Mouse (Mus musculus): ENCODE results near the gene Ccdc62. TPM values are rescaled to one million over a fixed set of nuclear protein-coding genes. Genes with fewer than 3 reads are reported as not detected.

The Ccdc62 gene
- polyA plus RNA-seq (2012; rRNA removed): 6.4 and 7.0 TPM in 2 replicates

GRCm38 (mm10) chr5:123930508-123930989 is at the start of gene Ccdc62:
Ccdc62 (plus strand) TSS chr5:123930679.

DNA sequence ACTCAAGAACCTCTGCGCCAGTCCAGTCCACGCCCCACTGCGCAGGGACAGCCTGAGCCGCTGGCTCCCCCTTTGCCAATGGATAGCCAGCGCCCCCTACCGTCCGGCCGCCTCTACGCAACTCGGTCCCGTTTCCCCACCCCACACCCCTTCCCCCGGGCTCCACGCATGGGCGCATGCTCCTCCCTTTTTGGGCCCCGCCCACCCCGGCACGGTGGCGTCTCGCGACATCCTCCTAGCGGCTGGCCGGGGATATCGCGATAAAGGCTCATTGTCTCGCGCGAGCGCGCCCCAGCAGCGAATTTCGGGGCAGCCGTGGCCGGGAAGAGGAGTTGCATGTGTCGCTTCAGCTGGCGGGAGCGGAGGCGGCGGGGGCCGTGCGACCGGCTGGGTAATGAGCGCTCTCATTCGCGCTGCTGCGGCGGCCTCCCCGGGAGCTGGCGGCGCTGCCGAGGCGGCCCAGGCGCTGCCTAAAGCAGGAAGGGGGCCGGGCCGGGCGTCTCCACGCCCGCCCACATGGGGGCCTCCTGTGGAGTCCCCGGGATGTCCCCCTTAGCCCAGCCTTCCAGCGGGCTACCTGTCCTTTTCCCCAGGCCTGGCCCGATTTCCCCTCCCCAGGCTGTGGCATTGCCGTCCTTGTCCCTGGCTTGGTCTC is 23.4 kb upstream of the Ccdc62 start, which contains the start of gene Denr:
TSS of gene Denr (plus strand) at position 200 of the 655 bp plus-strand sequence.

GRCm38 (mm10) chr5:123927118-123927517 is 3.4 kb upstream of the Ccdc62 start, which contains the start of gene Gm43518:
Gm43518 (plus strand) TSS chr5:123927418.

DNA sequence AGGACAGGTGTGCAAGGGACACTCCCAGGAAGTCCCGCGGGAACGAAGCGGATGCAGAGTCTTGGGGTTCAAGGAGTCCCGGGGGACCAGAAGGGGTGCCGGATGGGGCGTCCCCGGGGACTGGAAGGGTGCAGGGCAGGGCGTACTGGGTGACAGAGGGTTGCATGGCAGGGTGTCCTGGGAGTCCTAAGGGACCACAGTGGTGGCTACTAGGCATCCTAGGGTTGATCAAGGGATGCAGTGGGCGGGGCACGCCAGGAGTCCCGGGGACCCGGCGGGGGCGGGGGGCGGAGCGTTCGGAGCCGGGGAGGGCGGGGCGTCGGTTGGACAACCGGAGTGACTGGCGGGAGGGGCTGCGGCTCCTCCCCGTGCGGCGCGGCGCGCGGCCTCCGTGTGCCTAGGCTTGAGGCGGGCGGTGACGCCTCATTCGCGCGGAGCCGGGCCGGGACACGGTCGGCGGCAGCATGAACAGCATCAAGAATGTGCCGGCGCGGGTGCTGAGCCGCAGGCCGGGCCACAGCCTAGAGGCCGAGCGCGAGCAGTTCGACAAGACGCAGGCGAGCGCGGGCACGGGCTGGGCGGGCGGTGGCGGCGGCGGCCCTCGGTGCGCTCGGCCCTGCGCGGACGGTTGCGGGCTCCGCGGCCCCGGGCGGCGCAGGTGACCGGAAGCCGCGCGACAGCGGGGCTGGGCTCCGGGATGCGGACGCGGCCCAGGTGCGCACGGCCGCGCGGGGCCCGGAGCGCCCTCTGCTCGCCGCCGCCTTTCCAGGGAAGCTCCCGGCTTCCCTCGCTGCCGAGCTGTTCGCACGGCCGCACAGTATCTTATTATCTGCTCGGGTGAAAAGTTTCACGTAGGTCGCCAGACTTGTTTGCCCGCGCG is 43.1 kb downstream of the Ccdc62 start, which contains the start of gene Hip1r:
TSS of gene Hip1r (plus strand) at position 330 of the 880 bp plus-strand sequence.

Other genes starting within 250 kb of the Ccdc62 start
- 90.5 and 98.9 TPM in 2 replicates for gene Clip1, start 246.1 kb upstream of the Ccdc62 start, polyA plus RNA-seq (2012; rRNA removed)
- gene Zcchc8, start 209.6 kb upstream of the Ccdc62 start, polyA plus RNA-seq (2012; rRNA removed): 76.6 and 77.2 TPM in 2 replicates
- 117 and 121 TPM in 2 replicates for gene Rsrc2, start 181.3 kb upstream of the Ccdc62 start, polyA plus RNA-seq (2012; rRNA removed)
- gene Kntc1, start 181.0 kb upstream of the Ccdc62 start, polyA plus RNA-seq (2012; rRNA removed): 5.1 and 6.6 TPM in 2 replicates
- gene Hcar2, start 65.2 kb upstream of the Ccdc62 start, polyA plus RNA-seq (2012; rRNA removed): not detected in 2 replicates
- 0.56 and 0.70 TPM in 2 replicates for gene Hcar1, start 50.7 kb upstream of the Ccdc62 start, polyA plus RNA-seq (2012; rRNA removed)
- 62.9 and 66.0 TPM in 2 replicates for gene Denr, start 23.5 kb upstream of the Ccdc62 start, polyA plus RNA-seq (2012; rRNA removed)
- gene Gm43518, start 3.3 kb upstream of the Ccdc62 start, polyA plus RNA-seq (2012; rRNA removed): 1.2 and 2.0 TPM in 2 replicates
- gene Hip1r, start 42.9 kb downstream of the Ccdc62 start, polyA plus RNA-seq (2012; rRNA removed): 27.3 and 28.8 TPM in 2 replicates
- 61.2 and 62.9 TPM in 2 replicates for gene Vps37b, start 101.6 kb downstream of the Ccdc62 start, polyA plus RNA-seq (2012; rRNA removed)
- gene Abcb9, start 165.1 kb downstream of the Ccdc62 start, polyA plus RNA-seq (2012; rRNA removed): 11.4 and 11.5 TPM in 2 replicates
- gene Ogfod2, start 181.6 kb downstream of the Ccdc62 start, polyA plus RNA-seq (2012; rRNA removed): 45.7 and 48.0 TPM in 2 replicates
- 70.6 and 72.6 TPM in 2 replicates for gene Arl6ip4, start 185.4 kb downstream of the Ccdc62 start, polyA plus RNA-seq (2012; rRNA removed)